Mouse (Mus musculus): ENCODE measurements around the gene Spata21. TPM values are rescaled to one million over a fixed set of nuclear protein-coding genes. Genes with fewer than 3 reads are reported as not detected.
A peak's percentile ranks its signal among the peaks of the same experiment; 100 is the strongest.

Spata21 gene
- polyA plus RNA-seq, 1 experiment from 2014 or later: not detected

- WGBS (ENCODE audit: insufficient replicate concordance): 44% methylated on average over 5 of the region's 5 CpGs
Observed at GRCm38 (mm10) chr4:141159666-141160065, 71.5 kb downstream of the Spata21 start.

GRCm38 (mm10) chr4:141160193-141160592 lies 72.1 kb downstream of the Spata21 start:
- peaks cover 93% of the 10 kb centered on the region for H3K4me1 ChIP-seq (replicated peaks)
- peak overlapping the region; percentile 93 for H3K27ac ChIP-seq (replicated peaks)
- 77% methylated on average over 4 of the region's 4 CpGs for WGBS (ENCODE audit: insufficient replicate concordance)
- H3K9me3 ChIP-seq (replicated peaks): no peaks in the 10 kb centered on the region
- H3K4me2 ChIP-seq: peak overlapping the region; percentile 60; the same call in 1 of the 2 replicates
- H3K4me3 ChIP-seq (replicated peaks): no peak overlapping the region
- H3K27me3 ChIP-seq: no peaks in the 10 kb centered on the region
- peaks cover 6% of the 10 kb centered on the region; the same call in 1 of the 2 replicates for H3K36me3 ChIP-seq (replicated peaks)
- no peak for ATAC-seq (ENCODE audit: insufficient read depth)
- no peak overlapping the region for H3K9ac ChIP-seq

More at GRCm38 (mm10) chr4:141159666-141160065, 71.5 kb downstream of the Spata21 start:
- Histone ChIP-seq H3K4me3 (replicated peaks) (no peak overlapping the region), H3K4me1 (replicated peaks) (peaks cover 96% of the 10 kb centered on the region), H3K27ac (replicated peaks) (peak overlapping the region; percentile 93), H3K27me3 (no peaks in the 10 kb centered on the region), H3K9ac (peak overlapping the region; percentile 45; the same call in 1 of the 2 replicates), H3K36me3 (replicated peaks) (peaks cover 4% of the 10 kb centered on the region; the same call in 1 of the 2 replicates), H3K4me2 (0 out of 2 replicates have a peak overlapping the region, but pooled peaks have one; percentile 52), H3K9me3 (replicated peaks) (no peaks in the 10 kb centered on the region)
- ATAC-seq (ENCODE audit: insufficient read depth): no peak

GRCm38 (mm10) chr4:141161699-141162208 lies 73.6 kb downstream of the Spata21 start:
- Histone ChIP-seq H3K4me3 (replicated peaks) (peak overlapping the region; percentile 25), H3K9me3 (replicated peaks) (no peaks in the 10 kb centered on the region), H3K4me1 (replicated peaks) (peaks cover 88% of the 10 kb centered on the region), H3K4me2 (peak overlapping the region; percentile 60), H3K9ac (peak overlapping the region; percentile 26), H3K27me3 (no peaks in the 10 kb centered on the region), H3K27ac (replicated peaks) (peak overlapping the region; percentile 93), H3K36me3 (replicated peaks) (peaks cover 6% of the 10 kb centered on the region; the same call in 1 of the 2 replicates)
- WGBS (ENCODE audit: insufficient replicate concordance): 22% methylated on average over 6 of the region's 6 CpGs
- ATAC-seq (ENCODE audit: insufficient read depth): peak; percentile 91

Other genes with a start within 250 kb of the Spata21 start
- gene Padi1, start 242.6 kb upstream of the Spata21 start, polyA plus RNA-seq (2015; fragmentation: Nextera tagmentation; extraction: Ambion mirVana): 0.02 and 0.03 TPM in 2 replicates
- 1.6 and 2.2 TPM in 2 replicates for gene Padi2, start 182.0 kb upstream of the Spata21 start, polyA plus RNA-seq (2015; fragmentation: Nextera tagmentation; extraction: Ambion mirVana)
- 192 and 196 TPM in 2 replicates for gene Sdhb, start 127.1 kb upstream of the Spata21 start, polyA plus RNA-seq (2015; fragmentation: Nextera tagmentation; extraction: Ambion mirVana)
- gene Atp13a2, start 101.5 kb upstream of the Spata21 start, polyA plus RNA-seq (2015; fragmentation: Nextera tagmentation; extraction: Ambion mirVana): 17.4 and 20.3 TPM in 2 replicates
- 17.5 and 21.1 TPM in 2 replicates for gene Mfap2, start 77.9 kb upstream of the Spata21 start, polyA plus RNA-seq (2015; fragmentation: Nextera tagmentation; extraction: Ambion mirVana)
- 0.77 and 0.88 TPM in 2 replicates for gene Crocc, start 27.8 kb upstream of the Spata21 start, polyA plus RNA-seq (2015; fragmentation: Nextera tagmentation; extraction: Ambion mirVana)
- gene Necap2, start 10.0 kb upstream of the Spata21 start, polyA plus RNA-seq (2015; fragmentation: Nextera tagmentation; extraction: Ambion mirVana): 97.2 and 98.6 TPM in 2 replicates
- 18.1 and 20.7 TPM in 2 replicates for gene Szrd1, start 51.4 kb downstream of the Spata21 start, polyA plus RNA-seq (2015; fragmentation: Nextera tagmentation; extraction: Ambion mirVana)
- gene Fbxo42, start 59.6 kb downstream of the Spata21 start, polyA plus RNA-seq (2015; fragmentation: Nextera tagmentation; extraction: Ambion mirVana): 17.9 and 18.3 TPM in 2 replicates
- 1.2 and 1.4 TPM in 2 replicates for gene Rsg1, start 125.6 kb downstream of the Spata21 start, polyA plus RNA-seq (2015; fragmentation: Nextera tagmentation; extraction: Ambion mirVana)
- 1.5 TPM in 2 replicates for gene Arhgef19, start 151.2 kb downstream of the Spata21 start, polyA plus RNA-seq (2015; fragmentation: Nextera tagmentation; extraction: Ambion mirVana)
- gene Epha2, start 212.9 kb downstream of the Spata21 start, polyA plus RNA-seq (2015; fragmentation: Nextera tagmentation; extraction: Ambion mirVana): 0.75 and 0.79 TPM in 2 replicates

All from liver, embryonic 15.5 days (tissue).